Mouse (Mus musculus) layer of hippocampus, adult 2 months (tissue): ENCODE measurements around the gene Inpp5d. TPM values are rescaled to one million over a fixed set of nuclear protein-coding genes. Genes with fewer than 3 reads are reported as not detected.
A peak's percentile ranks its signal among the peaks of the same experiment; 100 is the strongest.

Experiments used
- DNase-seq, 2 experiments: peaks; one replicate each; pipeline ENCODE4 v3.0.0; 2022; ENCODE audit warnings: low spot score in 2 of 2
- H3K27ac ChIP-seq: fragments of 200-600 bp; 2 replicates; pipeline ENCODE4 v1.8.1; 2022
- H3K4me3 ChIP-seq: fragments of 200-600 bp; 2 replicates; pipeline ENCODE4 v1.8.1; 2022; ENCODE audit warnings: mild to moderate bottlenecking
- CTCF ChIP-seq: fragments of 200-600 bp; conservative IDR thresholded peaks from 2 replicates; pipeline ENCODE4 v1.8.1; 2022; ENCODE audit warnings: antibody characterized with exemption, mild to moderate bottlenecking, moderate library complexity
- total RNA-seq, 2 experiments: library from RNA; stranded (reverse); gene quantifications; 2 replicates each; pipeline ENCODE4 v1.2.3; 2021

Inpp5d gene
- total RNA-seq, 2 experiments from 2014 or later = 14.1 to 21.0 TPM

GRCm38 (mm10) chr1:87605296-87605695, 14.8 kb upstream of the Inpp5d start:
- TF ChIP-seq CTCF = no peak
- Histone ChIP-seq H3K27ac (no peak overlapping the region), H3K4me3 (no peak overlapping the region)
- no peak for DNase-seq

GRCm38 (mm10) chr1:87607385-87608091, 12.6 kb upstream of the Inpp5d start:
- TF ChIP-seq CTCF = no peak
- DNase-seq = peak; percentile 50 to 69
- peak overlapping the region; percentile 15; the same call in 1 of the 2 replicates for H3K4me3 ChIP-seq
- H3K27ac ChIP-seq = peak overlapping the region; percentile 46; the same call in 1 of the 2 replicates

GRCm38 (mm10) chr1:87608416-87609046, 11.6 kb upstream of the Inpp5d start:
- peak; percentile 86 for TF ChIP-seq CTCF
- Histone ChIP-seq H3K4me3 (no peak overlapping the region), H3K27ac (no peak overlapping the region)
- peak in 1 of 2 experiments; percentile 50 for DNase-seq

- no peak for DNase-seq
- Histone ChIP-seq H3K4me3 (no peak overlapping the region), H3K27ac (no peak overlapping the region)
- no peak for TF ChIP-seq CTCF
These were observed 5.4 kb upstream of the Inpp5d start for GRCm38 (mm10) chr1:87614576-87615295.

- H3K27ac ChIP-seq = peak overlapping the region; percentile 73; the same call in 1 of the 2 replicates
- no peak for DNase-seq
- peak overlapping the region; percentile 36 for H3K4me3 ChIP-seq
- no peak for TF ChIP-seq CTCF
These were observed 581 bp downstream of the Inpp5d start for GRCm38 (mm10) chr1:87620693-87621092.

GRCm38 (mm10) chr1:87621146-87621857, 1.2 kb downstream of the Inpp5d start:
- DNase-seq = no peak
- Histone ChIP-seq H3K27ac (peak overlapping the region; percentile 73; the same call in 1 of the 2 replicates), H3K4me3 (peak overlapping the region; percentile 36)
- no peak for TF ChIP-seq CTCF

- DNase-seq = peak in 1 of 2 experiments; percentile 23
- Histone ChIP-seq H3K27ac (peak overlapping the region; percentile 56; the same call in 1 of the 2 replicates), H3K4me3 (peak overlapping the region; percentile 7; the same call in 1 of the 2 replicates)
These were observed 1.8 kb downstream of the Inpp5d start for GRCm38 (mm10) chr1:87621858-87622279.

GRCm38 (mm10) chr1:87623977-87624666, 4.0 kb downstream of the Inpp5d start:
- H3K4me3 ChIP-seq = no peak overlapping the region
- no peak for TF ChIP-seq CTCF
- no peak for DNase-seq

More at GRCm38 (mm10) chr1:87621858-87622279, 1.8 kb downstream of the Inpp5d start:
- TF ChIP-seq CTCF = no peak

GRCm38 (mm10) chr1:87624826-87625225, 4.7 kb downstream of the Inpp5d start:
- no peak overlapping the region for H3K27ac ChIP-seq
- DNase-seq = no peak
- no peak overlapping the region for H3K4me3 ChIP-seq
- no peak for TF ChIP-seq CTCF

More at GRCm38 (mm10) chr1:87623977-87624666, 4.0 kb downstream of the Inpp5d start:
- no peak overlapping the region for H3K27ac ChIP-seq

- no peak for TF ChIP-seq CTCF
- Histone ChIP-seq H3K27ac (no peak overlapping the region), H3K4me3 (no peak overlapping the region)
- no peak for DNase-seq
These were observed 5.3 kb downstream of the Inpp5d start for GRCm38 (mm10) chr1:87625254-87626025.

- Histone ChIP-seq H3K27ac (no peak overlapping the region), H3K4me3 (no peak overlapping the region)
- no peak for DNase-seq
- no peak for TF ChIP-seq CTCF
These were observed 6.2 kb downstream of the Inpp5d start for GRCm38 (mm10) chr1:87626344-87626743.
